Mouse (Mus musculus) small intestine, adult 2 months (tissue): Measurements from ENCODE around the gene Cbx4.

Source experiments
- CTCF ChIP-seq: fragments of 200-500 bp; IDR thresholded peaks from 2 replicates; pipeline ENCODE4 v1.5.1; 2012; ENCODE audit warnings: low read depth, mild to moderate bottlenecking, control low read depth, inconsistent platforms, low read length, moderate library complexity, mixed read lengths; ENCODE audit not compliant: insufficient replicate concordance, insufficient read length; ENCODE audit errors: extremely low read depth
- POLR2A ChIP-seq: fragments of 200-500 bp; IDR thresholded peaks from 2 replicates; pipeline ENCODE4 v1.6.1; 2012; ENCODE audit warnings: low read depth, mild to moderate bottlenecking, control low read depth, inconsistent platforms, low read length, moderate library complexity

GRCm38 (mm10) chr11:119129281-119130058 is 43.4 kb upstream of the Cbx4 start:
- TF ChIP-seq CTCF, result no peak
- no peak for TF ChIP-seq POLR2A
